Mouse (Mus musculus): ENCODE data around the gene Abcb1b. TPM values are rescaled to one million over a fixed set of nuclear protein-coding genes. Genes with fewer than 3 reads are reported as not detected.
A peak's percentile ranks its signal among the peaks of the same experiment; 100 is the strongest.
"Not testable (repeated sequence)": the region's sequence is repeated elsewhere in the genome, so short reads cannot be mapped to it uniquely, and the experiment has no call there.

The Abcb1b gene
- total RNA-seq, 2 experiments from 2014 or later, result 3.7 to 4.4 TPM

DNA sequence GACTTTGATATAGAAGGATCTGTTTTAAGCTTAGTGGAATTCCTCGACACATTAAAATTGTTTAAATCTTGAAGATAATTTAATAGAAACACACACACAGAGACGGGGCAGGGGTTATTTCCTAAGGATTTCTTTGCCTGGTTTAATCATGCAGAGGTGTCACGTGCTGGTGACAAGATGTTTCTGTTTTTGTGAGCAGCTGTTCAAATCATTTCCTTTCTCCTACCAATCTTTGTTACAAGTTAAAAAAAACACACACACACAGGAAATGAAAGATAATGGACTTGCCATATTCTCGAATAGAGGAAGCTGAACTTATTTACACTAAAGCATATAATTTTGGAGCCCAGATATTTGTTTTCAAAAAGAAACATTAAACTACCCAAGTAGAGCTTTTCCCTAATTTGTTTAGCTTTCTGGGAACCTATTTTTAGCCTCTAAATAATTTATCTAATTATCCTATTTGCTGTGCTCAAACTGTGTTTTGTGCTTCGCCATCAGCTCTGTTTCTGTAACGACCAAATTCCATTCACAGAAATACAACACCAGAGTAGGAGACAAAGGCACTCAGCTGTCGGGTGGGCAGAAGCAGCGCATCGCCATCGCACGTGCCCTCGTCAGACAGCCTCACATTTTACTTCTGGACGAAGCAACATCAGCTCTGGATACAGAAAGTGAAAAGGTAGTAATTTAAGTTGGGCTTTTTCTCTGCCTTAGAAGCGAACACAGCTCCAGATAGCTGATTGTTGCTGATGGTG, 65.8 kb downstream of the Abcb1b start:
- no peak for DNase-seq (ENCODE audit: extremely low spot score in 1 of 2, low spot score in 1 of 2)

DNA sequence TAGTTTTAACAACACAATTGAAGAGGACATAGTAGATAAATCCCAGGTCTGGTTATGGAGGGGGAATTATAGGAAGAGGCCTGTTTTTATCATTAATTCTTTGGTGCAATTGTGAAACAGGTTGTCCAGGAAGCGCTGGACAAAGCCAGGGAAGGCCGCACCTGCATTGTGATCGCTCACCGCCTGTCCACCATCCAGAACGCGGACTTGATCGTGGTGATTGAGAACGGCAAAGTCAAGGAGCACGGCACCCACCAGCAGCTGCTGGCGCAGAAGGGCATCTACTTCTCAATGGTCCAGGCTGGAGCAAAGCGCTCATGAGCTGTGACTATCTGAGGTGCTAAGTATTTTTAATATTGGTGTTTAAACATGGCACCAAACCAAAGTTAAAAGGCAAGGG, 67.7 kb downstream of the Abcb1b start:
- DNase-seq (ENCODE audit: extremely low spot score in 1 of 2, low spot score in 1 of 2), result not testable (repeated sequence)

DNA sequence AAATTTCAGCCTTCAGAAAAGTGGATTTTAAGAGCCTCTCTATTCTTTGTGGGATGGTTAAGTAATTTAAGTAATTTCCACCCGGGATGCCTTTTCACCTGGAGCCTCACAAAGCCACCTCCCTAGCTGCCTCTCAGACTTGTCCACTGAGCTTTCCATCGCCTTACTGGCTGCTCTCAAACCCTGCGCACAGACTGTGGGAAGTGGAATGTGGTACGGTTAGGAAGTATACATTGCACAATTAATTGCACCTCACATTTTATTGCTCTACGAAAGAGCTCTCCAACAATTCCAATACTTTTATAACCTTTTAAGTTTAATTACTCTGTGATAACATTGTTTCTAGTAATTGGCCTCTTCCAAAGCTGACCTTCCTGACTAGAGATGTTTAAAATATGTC, 68.4 kb downstream of the Abcb1b start:
- no peak for DNase-seq (ENCODE audit: extremely low spot score in 1 of 2, low spot score in 1 of 2)

DNA sequence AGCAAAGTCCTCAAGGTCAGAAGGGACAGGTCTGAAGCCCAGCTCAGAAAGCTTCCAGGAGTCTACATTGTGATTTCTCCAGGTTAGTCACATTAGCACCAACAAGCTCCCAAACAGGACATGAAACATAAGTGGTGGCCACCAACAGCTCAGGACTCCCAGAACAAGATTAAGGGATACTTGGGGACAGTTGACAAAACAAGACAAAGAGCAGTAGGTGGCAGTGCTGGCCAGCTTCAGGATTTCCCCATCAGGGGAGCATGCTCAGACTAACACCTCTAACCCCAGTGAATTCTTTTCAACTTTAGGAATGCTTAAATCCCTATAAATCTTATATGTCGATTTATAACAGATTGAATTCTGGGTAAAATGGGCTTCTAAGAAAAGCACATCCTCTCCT, 70.1 kb downstream of the Abcb1b start:
- peak in 1 of 2 experiments; percentile 7 for DNase-seq (ENCODE audit: extremely low spot score in 1 of 2, low spot score in 1 of 2)

DNA sequence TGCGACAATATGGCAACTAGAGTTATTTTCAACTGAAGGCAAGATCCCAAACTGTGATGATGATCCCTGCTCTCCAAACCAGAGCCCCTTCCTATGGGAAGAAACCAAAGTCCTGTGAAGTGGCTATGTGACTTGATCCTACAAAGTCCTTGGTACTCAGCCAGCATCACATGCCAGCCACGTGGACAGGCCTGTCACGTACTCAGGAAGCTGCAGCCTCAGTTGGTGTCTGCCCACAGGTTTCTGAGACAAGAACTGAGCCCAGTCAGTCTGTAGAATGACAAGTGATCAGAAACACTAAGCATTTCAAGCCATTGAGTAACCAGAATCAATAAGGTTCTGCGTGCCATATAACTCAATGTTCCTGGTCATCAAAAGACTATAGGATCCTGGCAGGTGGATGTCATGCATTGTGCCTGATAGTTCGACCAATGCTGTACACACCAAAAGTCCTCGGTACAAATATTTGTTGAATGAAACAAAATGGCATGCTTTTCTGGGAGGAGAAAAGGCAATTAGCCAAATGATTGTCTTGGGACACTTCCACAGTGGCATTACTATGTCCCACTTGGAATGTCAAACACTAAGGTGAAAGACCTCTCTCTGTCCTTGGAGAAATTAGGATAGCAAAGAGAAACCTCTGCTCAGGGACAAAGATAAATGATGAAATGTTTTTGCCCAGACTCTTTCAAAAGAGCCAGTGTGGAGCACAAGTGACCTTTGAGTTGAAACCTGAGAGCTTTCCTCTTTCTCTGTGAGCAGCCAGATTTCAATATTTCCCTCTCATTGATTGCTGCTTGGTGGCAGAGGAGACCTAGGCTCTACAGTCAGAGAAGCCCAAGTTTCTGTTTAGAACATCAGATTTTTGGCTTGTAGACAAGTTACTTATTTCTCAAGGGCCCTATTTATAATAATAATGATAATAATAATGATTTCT, 75.3 kb downstream of the Abcb1b start:
- DNase-seq (ENCODE audit: extremely low spot score in 1 of 2, low spot score in 1 of 2), result no peak

DNA sequence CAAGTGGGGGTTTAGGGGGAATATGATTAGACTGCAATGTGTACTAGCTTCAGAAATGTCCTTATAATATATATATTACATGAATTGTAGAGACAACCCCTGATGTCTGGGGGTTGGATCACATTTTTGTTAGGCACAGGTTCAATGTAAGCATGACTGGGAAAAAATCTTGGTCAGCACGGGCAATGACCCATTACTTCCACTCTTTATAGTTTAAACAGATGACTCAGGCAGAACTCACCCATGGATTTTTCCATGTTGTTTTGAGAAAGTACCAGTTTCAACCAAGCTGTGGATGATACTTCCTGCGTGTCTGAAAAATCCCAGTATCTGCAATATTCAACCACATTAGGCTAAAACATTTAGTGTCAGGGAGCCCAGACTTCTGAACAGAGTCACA, 79.1 kb downstream of the Abcb1b start:
- no peak for DNase-seq (ENCODE audit: extremely low spot score in 1 of 2, low spot score in 1 of 2)

DNA sequence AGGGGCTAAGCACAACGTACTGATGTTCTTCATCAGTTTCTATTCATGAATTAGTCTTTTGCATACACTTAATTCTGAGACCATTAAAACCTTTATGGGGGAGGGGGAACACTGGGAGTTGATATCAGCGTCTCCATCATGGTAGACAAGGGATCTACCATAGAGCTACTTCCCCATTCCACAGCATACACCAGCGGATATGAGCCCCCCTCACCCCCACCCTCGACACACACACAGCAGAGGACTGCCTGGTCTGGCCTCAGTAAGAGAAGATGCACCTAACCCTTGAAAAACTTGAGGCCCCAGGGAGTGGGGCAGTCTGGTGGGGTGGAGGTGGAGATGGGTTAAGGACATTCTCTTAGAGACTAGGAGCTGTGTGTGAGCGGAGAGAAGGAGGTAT, 79.9 kb downstream of the Abcb1b start:
- DNase-seq (ENCODE audit: extremely low spot score in 1 of 2, low spot score in 1 of 2), result no peak

DNA sequence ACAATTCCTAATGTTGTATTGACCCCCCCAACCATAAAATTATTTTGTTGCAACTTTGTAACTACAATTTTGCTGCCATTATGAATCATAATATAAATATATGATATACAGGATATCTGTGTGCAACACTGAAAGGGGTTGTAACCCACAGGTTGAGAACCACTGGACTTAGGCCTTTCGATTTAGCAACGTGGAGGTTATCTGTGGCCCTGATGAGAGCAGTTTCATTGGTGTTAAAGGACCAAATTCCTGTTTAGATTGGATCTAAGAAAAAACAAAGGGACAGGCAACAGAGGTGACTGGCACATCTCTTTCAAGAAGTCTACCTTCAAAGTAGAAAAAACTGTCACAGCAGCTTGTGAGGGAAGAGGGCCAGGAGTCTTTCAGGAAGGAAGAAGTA, 87.9 kb downstream of the Abcb1b start:
- DNase-seq (ENCODE audit: extremely low spot score in 1 of 2, low spot score in 1 of 2), result no peak

DNA sequence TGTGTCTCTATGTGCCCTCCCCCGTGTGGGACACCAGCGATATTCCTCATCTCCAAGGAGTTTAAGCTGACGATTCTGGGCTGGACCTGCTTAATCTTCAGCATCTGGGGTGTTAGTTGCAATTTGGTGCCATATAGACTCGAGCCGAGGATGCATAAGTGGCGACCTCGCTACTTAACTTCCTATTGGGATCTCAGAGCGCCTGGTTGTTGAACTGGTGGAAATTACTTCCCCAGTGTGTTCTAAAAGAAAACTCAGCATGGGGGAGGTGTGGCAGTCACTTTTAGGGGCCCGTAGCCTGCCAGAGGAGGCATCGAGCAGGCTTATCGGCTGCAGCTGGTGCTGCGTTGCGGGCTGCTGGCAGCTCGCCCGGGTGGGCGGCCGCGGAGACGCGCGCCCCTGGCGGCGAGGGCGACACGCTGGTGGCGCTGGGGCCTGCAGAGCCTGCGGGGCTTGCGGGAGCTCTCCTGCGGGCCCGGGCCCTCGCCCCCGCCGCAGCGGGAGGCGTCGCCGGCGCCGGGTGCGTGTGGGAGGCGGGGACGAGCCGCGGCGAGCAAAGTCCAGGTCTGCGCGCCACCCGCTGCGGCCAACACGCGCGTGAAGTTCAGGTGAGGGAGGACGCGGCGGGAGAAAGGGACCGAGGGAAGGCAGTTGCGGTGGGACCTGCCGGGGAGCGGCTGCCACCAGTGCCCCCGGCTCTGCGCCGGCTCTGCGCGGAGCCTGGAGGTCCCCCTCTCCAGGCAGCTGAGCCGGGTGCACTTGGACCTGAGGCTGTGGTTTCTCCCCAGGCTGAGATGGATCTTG, 95.6 kb downstream of the Abcb1b start, which contains the start of gene Abcb4:
Abcb4 (plus strand) TSS at position 418 of the 804 bp plus-strand sequence.
- DNase-seq (ENCODE audit: extremely low spot score in 1 of 2, low spot score in 1 of 2), result peak; percentile 59 to 60

DNA sequence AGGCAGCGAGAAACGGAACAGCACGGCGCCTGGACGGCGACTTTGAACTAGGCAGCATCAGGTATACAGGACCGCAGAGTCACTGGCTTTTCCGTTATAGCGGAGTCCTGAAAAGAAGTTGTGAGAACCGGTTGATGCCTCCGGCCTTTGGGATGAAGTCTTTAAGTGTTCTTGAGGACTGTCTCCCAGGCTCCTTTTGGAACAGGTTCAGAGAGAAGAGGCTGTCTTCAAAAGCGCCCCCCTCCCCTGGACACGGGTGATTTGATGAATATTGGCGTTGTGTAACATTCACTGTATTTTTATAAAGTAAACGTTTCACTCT, 96.1 kb downstream of the Abcb1b start:
- peak in 1 of 2 experiments; percentile 16 for DNase-seq (ENCODE audit: extremely low spot score in 1 of 2, low spot score in 1 of 2)

DNA sequence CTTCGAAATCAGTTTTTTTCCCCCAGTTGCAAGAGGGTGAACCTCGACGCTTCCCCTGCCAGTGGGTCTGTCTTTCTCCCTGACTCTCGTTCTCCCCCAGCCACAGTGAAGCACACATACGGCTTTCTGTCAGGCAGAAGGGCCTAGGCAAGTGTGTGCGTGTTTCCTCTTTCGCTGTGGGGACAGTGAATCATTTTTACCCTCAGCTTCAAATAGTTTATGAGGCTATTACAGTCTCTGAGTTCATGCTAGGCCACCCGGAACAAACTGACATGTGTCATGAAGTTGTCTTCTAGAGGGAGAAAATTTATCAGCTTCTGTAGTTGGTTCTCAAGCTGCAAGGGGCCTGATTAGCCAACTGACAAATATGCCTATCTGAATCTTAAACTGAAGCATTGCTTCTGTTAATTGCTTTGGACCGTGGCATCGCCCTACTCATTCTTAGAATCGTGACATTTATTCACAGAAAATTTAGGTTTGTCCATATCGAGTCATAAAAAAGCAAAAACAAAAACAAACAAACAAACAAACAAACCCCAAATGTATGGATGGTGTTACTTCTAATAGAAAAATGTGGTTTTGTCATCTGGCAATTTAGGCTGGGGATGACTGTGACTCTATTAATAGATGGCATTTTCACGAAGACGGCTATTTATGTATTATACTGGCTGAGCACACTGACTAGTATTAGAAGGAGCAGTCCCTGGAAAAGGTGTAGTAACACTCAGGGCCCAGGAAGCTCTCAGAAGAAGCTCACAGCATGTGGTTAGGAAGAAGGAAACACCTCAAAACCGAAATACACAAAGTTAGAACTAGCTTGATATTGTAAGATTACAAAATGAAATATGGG, 96.9 kb downstream of the Abcb1b start:
- DNase-seq (ENCODE audit: extremely low spot score in 1 of 2, low spot score in 1 of 2), result no peak

DNA sequence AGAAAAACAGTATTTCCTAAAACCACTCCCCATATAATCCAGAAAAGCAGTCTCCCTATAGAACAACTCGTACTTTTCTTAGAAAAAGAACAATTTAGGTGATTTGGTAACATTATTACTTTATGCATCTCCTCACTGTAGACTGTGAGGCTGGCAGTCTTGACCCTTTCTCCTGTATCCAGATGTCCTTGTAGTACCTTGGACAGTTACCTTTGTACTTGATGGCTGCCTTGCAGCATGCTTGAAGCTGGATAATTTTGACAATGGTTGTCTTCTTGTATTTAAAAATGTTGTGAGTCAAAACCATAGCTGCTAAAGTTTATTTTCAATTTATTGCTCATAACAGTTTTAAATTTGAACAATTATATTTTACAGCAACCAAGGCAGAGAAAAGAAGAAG, 98.3 kb downstream of the Abcb1b start:
- DNase-seq (ENCODE audit: extremely low spot score in 1 of 2, low spot score in 1 of 2), result no peak

DNA sequence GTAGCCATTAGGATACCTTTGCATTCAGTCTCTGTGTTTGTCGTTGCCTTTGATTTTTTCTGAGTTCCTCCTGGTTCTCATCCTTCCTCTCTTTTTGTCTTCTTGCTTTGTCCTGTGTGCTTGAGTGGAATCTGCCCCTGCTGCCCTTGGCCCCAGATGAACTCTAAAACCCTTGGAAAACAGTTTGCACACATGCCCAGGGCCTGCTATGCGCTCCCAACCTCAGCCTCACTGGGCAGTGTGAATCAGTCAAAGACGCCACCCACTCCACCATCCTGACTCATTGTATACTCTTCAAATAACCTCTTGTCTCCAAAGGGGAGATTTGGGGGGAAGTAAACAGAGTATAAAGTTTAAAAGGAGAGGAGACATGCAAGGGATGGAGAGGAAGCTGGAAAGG, 100.3 kb downstream of the Abcb1b start:
- no peak for DNase-seq (ENCODE audit: extremely low spot score in 1 of 2, low spot score in 1 of 2)

DNA sequence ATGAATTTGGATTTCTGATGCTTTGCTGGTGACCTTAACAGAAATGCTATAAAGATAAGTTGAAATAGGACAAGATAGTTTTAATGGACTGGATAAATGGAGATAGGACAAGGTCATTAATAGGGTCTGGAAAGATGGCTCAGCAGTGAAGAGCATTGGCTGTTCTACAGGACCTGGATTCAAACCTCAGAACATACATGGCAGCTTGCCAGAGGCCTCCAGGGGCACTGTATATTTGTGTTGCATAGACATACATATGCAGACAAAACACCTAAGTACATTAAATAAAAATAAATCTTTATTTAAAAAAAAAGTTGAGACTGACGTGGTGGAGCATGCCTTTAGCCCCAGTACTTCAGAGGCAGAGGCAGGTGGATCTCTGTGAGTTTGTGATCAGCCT, 103.1 kb downstream of the Abcb1b start:
- DNase-seq (ENCODE audit: extremely low spot score in 1 of 2, low spot score in 1 of 2), result no peak

DNA sequence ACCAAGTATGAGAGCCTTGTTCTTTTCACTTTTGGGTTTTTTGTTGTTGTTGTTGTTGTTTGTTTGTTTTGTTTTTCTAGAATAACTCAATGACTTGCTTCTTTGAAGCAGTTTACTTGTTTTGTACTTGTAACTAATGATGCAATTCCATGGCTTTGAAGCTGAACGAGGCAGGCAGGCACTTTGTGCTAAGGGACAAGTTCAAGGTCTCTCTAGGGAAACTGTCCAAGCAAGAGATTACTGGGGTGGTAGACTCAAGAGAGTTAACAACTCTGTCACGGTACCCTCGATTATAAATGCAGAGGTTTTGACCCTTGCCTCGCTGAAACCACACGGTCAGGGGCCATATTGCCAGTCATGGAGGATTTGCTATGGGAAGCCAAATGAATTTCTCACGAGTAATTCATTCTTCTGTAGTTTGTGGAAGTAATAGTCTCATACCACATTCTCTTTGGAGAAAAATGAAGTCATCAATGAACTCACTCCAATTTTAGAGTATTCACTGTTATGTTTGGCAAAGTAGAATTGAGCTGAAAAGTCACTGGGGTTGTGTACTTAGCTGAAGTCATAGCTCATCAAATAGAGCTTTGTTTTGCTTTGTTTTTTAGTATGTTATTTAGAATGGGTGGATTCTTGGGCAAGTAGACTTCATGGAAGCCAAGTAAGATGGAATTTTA, 104.3 kb downstream of the Abcb1b start:
- no peak for DNase-seq (ENCODE audit: extremely low spot score in 1 of 2, low spot score in 1 of 2)

DNA sequence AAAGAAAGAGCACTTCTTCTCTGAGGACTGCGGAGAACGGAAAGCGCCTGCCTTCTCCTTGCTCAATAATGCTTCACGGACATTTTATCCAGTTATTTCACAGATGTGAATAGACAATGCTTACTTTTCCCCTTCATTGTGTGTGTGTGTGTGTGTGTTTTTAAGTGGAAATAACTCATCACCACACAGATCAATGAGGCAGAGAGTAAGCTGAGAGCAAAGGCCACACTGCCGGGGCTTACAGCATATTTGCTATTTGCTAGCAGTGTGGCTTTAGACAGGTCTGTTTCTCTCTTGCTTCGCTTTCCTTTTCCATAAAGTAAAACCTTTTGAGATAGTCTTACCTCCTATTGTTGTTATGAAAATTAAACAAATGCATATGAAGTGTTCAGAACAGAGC, 106.6 kb downstream of the Abcb1b start:
- DNase-seq (ENCODE audit: extremely low spot score in 1 of 2, low spot score in 1 of 2), result no peak

DNA sequence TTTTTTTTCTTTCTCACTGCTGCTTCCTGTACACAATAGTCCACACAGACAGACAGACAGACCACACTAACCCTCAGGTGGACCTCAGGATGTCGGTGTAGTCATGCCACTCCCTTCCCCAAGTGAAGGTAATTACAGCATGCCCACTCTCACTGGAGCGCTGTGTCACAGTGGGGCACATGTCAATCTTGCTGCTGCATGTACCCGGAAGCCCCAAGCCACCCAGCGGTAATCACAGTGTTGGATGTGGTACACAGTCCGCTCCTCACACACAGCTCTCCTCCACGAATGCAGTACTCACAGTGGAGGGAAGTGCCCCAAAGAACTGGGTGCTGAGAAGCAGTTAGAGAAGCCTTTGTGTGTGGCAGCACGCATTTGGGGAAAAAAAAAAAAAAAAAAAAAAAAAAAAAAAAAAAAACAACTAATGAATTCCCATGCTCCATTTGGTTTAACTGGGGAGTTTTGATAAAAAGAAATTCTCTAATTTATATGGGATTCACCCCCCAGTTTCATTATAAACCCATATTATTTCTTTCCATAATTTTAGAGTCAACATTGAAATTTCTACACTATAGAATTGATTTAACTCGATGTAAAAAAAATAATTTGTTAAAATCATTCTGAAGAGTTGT, 113.7 kb downstream of the Abcb1b start:
- no peak for DNase-seq (ENCODE audit: extremely low spot score in 1 of 2, low spot score in 1 of 2)

All from layer of hippocampus, postnatal 25 days (tissue).